Mouse (Mus musculus) neutrophil, adult 59 days (primary cell): ENCODE results near the gene Pex19. TPM values are rescaled to one million over a fixed set of nuclear protein-coding genes. Genes with fewer than 3 reads are reported as not detected.

Experiments used
- total RNA-seq, 2 experiments: library from RNA; stranded (reverse); gene quantifications; 1 replicate in 1 of 2; 2 replicates in 1 of 2; pipeline ENCODE4 v1.2.4; 2023

Gene Pex19
- total RNA-seq, result 10 to 100 TPM; 29.9 to 31.7 TPM

DNA sequence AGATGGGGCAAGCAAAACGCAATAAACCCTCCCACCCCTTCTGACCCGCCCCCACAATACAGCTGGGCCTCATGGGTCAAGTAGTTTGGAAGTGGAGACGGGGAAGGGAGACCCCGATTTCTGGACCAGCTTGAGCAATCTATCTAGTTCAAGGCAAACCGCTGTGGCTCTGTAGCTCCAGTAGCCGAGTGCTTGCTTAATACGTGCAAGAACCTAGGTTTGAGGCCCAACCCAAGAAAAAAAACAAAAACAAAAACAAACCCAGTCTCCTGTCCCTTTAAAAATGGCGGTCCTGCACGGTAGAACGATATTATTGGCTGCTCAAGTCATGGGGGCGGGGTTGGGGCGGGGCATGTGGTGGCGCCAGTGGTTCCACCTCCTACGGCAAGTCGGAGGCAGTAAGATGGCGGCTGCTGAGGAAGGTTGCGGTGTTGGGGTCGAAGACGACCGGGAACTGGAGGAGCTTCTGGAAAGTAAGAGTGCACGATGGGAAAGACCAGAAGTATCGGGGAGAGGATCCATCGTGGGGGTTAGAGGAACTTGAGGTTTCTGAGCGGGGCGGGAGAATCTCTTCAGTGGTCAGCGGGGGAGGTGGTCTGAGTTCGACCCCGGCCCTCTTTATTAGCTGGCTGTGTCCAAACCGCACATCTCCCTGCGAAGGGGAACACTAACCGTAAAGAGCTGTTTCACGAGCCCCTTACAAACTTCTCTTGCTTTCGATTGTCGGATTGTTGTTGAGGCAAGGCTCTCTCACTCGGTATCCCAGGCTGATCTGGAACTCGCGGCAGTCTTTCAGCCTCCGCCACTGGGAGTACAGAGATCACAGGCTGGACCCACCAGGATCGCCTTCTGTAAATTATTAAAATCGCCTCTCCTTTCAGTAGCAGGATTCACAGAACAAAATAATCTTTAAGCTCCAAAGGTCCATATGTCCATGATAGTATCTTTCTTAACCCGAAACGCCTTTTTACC lies at the start of gene Pex19:
TSS of gene Pex19 (plus strand) at position 380 of the 972 bp plus-strand sequence.

DNA sequence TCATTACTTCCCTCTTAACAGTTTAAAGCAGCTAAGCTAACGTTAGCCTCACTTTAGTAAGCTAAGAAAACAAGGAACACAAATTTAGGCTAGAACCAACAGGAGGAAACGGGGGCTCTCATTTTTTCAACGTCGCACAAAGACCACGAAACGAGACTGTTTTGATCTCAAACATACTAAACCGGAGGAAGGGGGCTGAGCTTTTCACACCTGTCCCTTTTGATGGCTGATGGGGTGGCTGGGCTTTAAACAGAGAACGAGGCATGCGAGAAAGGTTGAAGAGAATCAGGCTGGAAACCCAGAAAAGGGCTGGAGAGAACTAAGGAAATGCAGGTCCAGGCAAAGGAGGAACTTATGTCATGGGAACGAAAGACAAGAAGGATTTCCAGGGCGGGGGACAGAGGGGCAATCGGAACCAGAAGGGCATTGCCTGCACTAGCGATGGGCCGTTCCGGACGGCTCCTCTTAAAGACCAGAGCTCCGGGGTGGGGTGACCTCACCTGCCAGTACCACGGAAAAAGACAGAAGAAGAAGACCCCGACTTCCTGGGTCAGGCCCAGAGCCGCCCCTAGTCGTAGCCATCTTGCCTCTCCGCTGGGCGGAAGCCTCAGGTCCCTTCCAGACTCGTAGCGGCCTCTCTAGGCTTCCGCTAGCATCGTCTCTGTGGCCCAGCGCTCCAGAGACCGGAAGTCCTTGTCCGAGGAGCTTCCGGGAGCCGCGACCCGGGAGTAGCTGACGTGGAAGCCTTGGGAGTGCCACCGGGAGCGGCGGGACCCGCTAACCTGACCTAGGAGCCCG lies 44.3 kb upstream of the Pex19 start, which contains the start of the genes Copa and Ncstn:
TSS of gene Copa (plus strand) at position 429 of the 798 bp plus-strand sequence.
TSS of gene Ncstn (minus strand) at position 695 of the 798 bp plus-strand sequence.

DNA sequence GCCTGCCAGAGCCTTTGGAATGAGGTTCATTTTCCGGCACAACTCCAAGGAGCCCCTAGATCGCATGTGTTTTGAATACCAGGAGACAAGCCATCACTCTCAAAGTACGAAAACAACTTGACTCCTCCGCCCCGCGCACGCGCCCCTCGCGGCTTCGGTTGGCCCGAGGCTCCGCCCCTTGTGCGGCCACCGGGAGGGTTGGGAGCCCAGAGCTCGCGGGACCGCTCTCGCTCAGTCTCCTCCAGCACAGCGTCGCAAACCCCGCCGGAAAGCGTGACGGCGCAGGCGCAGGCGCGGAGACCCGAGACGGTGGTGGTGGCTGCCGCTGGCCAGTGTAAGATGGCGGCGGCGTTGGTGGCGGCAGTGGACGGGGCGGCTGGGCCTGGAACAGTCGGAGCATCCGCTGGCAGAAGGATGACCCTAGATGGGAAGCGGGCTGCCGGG lies 21.3 kb downstream of the Pex19 start, which contains the start of gene Dcaf8:
TSS of gene Dcaf8 (plus strand) at position 250 of the 444 bp plus-strand sequence.

Other genes with a start within 250 kb of the Pex19 start
- 10 to 100 TPM; 30.8 to 32.4 TPM for gene Gm10521, start 231.1 kb upstream of the Pex19 start, total RNA-seq
- gene Slamf6, start 209.2 kb upstream of the Pex19 start, total RNA-seq, result 1 to 10 TPM; 1.5 to 4.2 TPM
- 1 to 10 TPM in 1 of 2 experiments, under 1 TPM in 1; 0.82 to 1.9 TPM for gene Vangl2, start 98.3 kb upstream of the Pex19 start, total RNA-seq
- not detected for gene Nhlh1, start 69.2 kb upstream of the Pex19 start, total RNA-seq
- 100 to 1,000 TPM; 114 to 133 TPM for gene Copa, start 44.2 kb upstream of the Pex19 start, total RNA-seq
- gene Ncstn, start 44.0 kb upstream of the Pex19 start, total RNA-seq, result 10 to 100 TPM; 78.7 to 87.7 TPM
- gene Dcaf8, start 21.3 kb downstream of the Pex19 start, total RNA-seq, result 10 to 100 TPM; 51.5 to 52.9 TPM
- gene Pea15a, start 80.0 kb downstream of the Pex19 start, total RNA-seq, result 1 to 10 TPM; 6.0 to 9.3 TPM
- gene Casq1, start 93.1 kb downstream of the Pex19 start, total RNA-seq, result not detected
- gene Atp1a4, start 131.7 kb downstream of the Pex19 start, total RNA-seq, result not detected
- gene Igsf8, start 134.9 kb downstream of the Pex19 start, total RNA-seq, result 10 to 100 TPM; 18.8 to 25.1 TPM
- not detected for gene Atp1a2, start 171.3 kb downstream of the Pex19 start, total RNA-seq
- gene Kcnj9, start 202.6 kb downstream of the Pex19 start, total RNA-seq, result not detected
- 1 to 10 TPM; 1.4 to 2.9 TPM for gene Kcnj10, start 214.5 kb downstream of the Pex19 start, total RNA-seq
- gene Pigm, start 249.8 kb downstream of the Pex19 start, total RNA-seq, result 10 to 100 TPM; 15.2 to 17.0 TPM